Mouse (Mus musculus) embryonic facial prominence, embryonic 14.5 days (tissue): Measurements from ENCODE around the gene Suv39h1. TPM values are rescaled to one million over a fixed set of nuclear protein-coding genes. Genes with fewer than 3 reads are reported as not detected.
A peak's percentile ranks its signal among the peaks of the same experiment; 100 is the strongest.

Source experiments
- ATAC-seq: fragments of 200-750 bp; cut with Nextera tagmentation; 2 replicates; pipeline ENCODE4 v1.8.0; 2017; ENCODE audit warnings: low read depth, moderate number of reproducible peaks, moderate TSS enrichment
- DNase-seq: peaks from one replicate; pipeline ENCODE4 v3.0.0-alpha.2; 2015; ENCODE audit warnings: low spot score
- H3K27ac ChIP-seq: fragments of 300-500 bp; sonication (generic); replicated peaks from 2 replicates; pipeline ENCODE4 v1.5.1; 2014; ENCODE audit warnings: low read depth, mild to moderate bottlenecking, low read length, moderate library complexity
- H3K27me3 ChIP-seq: fragments of 300-500 bp; sonication (generic); replicated peaks from 2 replicates; pipeline ENCODE4 v1.6.1; 2014; ENCODE audit warnings: low read length; ENCODE audit not compliant: control insufficient read depth, insufficient read depth
- H3K36me3 ChIP-seq: fragments of 300-500 bp; sonication (generic); 2 replicates; pipeline ENCODE4 v1.6.1; 2014; ENCODE audit warnings: low read length, mixed read lengths; ENCODE audit not compliant: control insufficient read depth, insufficient read depth
- H3K4me1 ChIP-seq: fragments of 300-500 bp; sonication (generic); 2 replicates; pipeline ENCODE4 v1.6.1; 2014; ENCODE audit warnings: antibody characterized with exemption, low read length; ENCODE audit not compliant: control insufficient read depth, insufficient read depth
- H3K4me2 ChIP-seq: fragments of 300-500 bp; sonication (generic); 2 replicates; pipeline ENCODE4 v1.6.1; 2014; ENCODE audit warnings: low read depth, mild to moderate bottlenecking, low read length, moderate library complexity, mixed read lengths
- H3K4me3 ChIP-seq: fragments of 300-500 bp; sonication (generic); 2 replicates; pipeline ENCODE4 v1.5.1; 2014; ENCODE audit warnings: low read depth, mild to moderate bottlenecking, low read length
- H3K9ac ChIP-seq: fragments of 300-500 bp; sonication (generic); 2 replicates; pipeline ENCODE4 v1.6.1; 2014; ENCODE audit warnings: low read depth, mild to moderate bottlenecking, low read length, moderate library complexity, mixed read lengths
- H3K9me3 ChIP-seq: fragments of 300-500 bp; sonication (generic); 2 replicates; pipeline ENCODE4 v1.6.1; 2016; ENCODE audit warnings: low read length; ENCODE audit not compliant: control insufficient read depth
- WGBS: fragments of 180-500 bp; shearing (Covaris S2); extraction: QIAGEN DNeasy Blood & Tissue Kit; methylation state at CpG from one replicate; pipeline ENCODE4 v1.1.7; 2014; 5-methylcytosine and 5-hydroxymethylcytosine counted together
- polyA plus RNA-seq: library from polyadenylated mRNA; unstranded; fragments of >200 nt; fragmentation: Nextera tagmentation; extraction: Ambion mirVana; gene quantifications from 2 replicates; pipeline ENCODE4 v1.2.1, GENCODE M21; 2014

The Suv39h1 gene
- polyA plus RNA-seq, result 42.5 and 47.6 TPM in 2 replicates

- peak within 1 kb of the TSS; percentile 73 for H3K9ac ChIP-seq
- no peaks in the 10 kb centered on the region for H3K27me3 ChIP-seq
- no peaks in the 10 kb centered on the region for H3K4me1 ChIP-seq
- H3K36me3 ChIP-seq, result peaks cover 11% of the 10 kb centered on the region
- DNase-seq, result peak; percentile 98
- peak within 1 kb of the TSS; percentile 53 for H3K4me3 ChIP-seq
- peak within 1 kb of the TSS; percentile 56 for H3K4me2 ChIP-seq
- ATAC-seq, result peak; percentile 99
- peak within 1 kb of the TSS; percentile 91 for H3K27ac ChIP-seq
- H3K9me3 ChIP-seq, result no peaks in the 10 kb centered on the region
- WGBS, result 40% methylated on average over 43 of the region's 46 CpGs
These were observed at the start of gene Suv39h1 for GRCm38 (mm10) chrX:8074430-8075014. TSS of gene Suv39h1 (minus strand) at chrX:8074760.

GRCm38 (mm10) chrX:8123821-8124470, 49.4 kb upstream of the Suv39h1 start:
- Histone ChIP-seq H3K27ac (no peak overlapping the region), H3K9ac (no peak overlapping the region), H3K4me3 (no peak overlapping the region), H3K4me1 (no peaks in the 10 kb centered on the region), H3K9me3 (no peaks in the 10 kb centered on the region), H3K27me3 (no peaks in the 10 kb centered on the region), H3K36me3 (peaks cover 14% of the 10 kb centered on the region; the same call in 1 of the 2 replicates), H3K4me2 (no peak overlapping the region)
- DNase-seq (no peak), ATAC-seq (no peak)
- WGBS, result 86% methylated on average over 6 of the region's 6 CpGs

GRCm38 (mm10) chrX:8117264-8117663, 42.7 kb upstream of the Suv39h1 start:
- Histone ChIP-seq H3K4me3 (no peak overlapping the region), H3K27me3 (no peaks in the 10 kb centered on the region)
- ATAC-seq, result no peak

GRCm38 (mm10) chrX:8115275-8115674, 40.7 kb upstream of the Suv39h1 start:
- DNase-seq (no peak), ATAC-seq (no peak)
- no peak overlapping the region for H3K27ac ChIP-seq
- H3K9ac ChIP-seq, result no peak overlapping the region
- no peak overlapping the region for H3K4me3 ChIP-seq
- 75% methylated on average over 4 of the region's 4 CpGs for WGBS
- no peaks in the 10 kb centered on the region for H3K36me3 ChIP-seq
- H3K27me3 ChIP-seq, result no peaks in the 10 kb centered on the region
- no peak overlapping the region for H3K4me2 ChIP-seq
- no peaks in the 10 kb centered on the region for H3K4me1 ChIP-seq
- H3K9me3 ChIP-seq, result no peaks in the 10 kb centered on the region

More at GRCm38 (mm10) chrX:8117264-8117663, 42.7 kb upstream of the Suv39h1 start:
- H3K4me2 ChIP-seq, result no peak overlapping the region
- no peak overlapping the region for H3K9ac ChIP-seq
- no peak overlapping the region for H3K27ac ChIP-seq
- no peaks in the 10 kb centered on the region for H3K9me3 ChIP-seq
- no peak for DNase-seq
- H3K4me1 ChIP-seq, result no peaks in the 10 kb centered on the region
- H3K36me3 ChIP-seq, result no peaks in the 10 kb centered on the region

GRCm38 (mm10) chrX:8105019-8105418, 30.5 kb upstream of the Suv39h1 start:
- DNase-seq (no peak), ATAC-seq (no peak)
- H3K9me3 ChIP-seq, result no peaks in the 10 kb centered on the region
- 91% methylated on average over 3 of the region's 3 CpGs for WGBS
- no peak overlapping the region for H3K4me3 ChIP-seq
- no peak overlapping the region for H3K9ac ChIP-seq
- H3K4me2 ChIP-seq, result no peak overlapping the region
- H3K27ac ChIP-seq, result no peak overlapping the region
- no peaks in the 10 kb centered on the region for H3K27me3 ChIP-seq
- no peaks in the 10 kb centered on the region for H3K4me1 ChIP-seq
- no peaks in the 10 kb centered on the region for H3K36me3 ChIP-seq

GRCm38 (mm10) chrX:8102213-8102668, 27.7 kb upstream of the Suv39h1 start:
- no peak overlapping the region for H3K4me3 ChIP-seq
- no peak for DNase-seq
- no peak overlapping the region for H3K9ac ChIP-seq
- no peaks in the 10 kb centered on the region for H3K4me1 ChIP-seq
- H3K27me3 ChIP-seq, result no peaks in the 10 kb centered on the region
- H3K4me2 ChIP-seq, result no peak overlapping the region
- WGBS, result 60% methylated on average over 7 of the region's 7 CpGs
- H3K9me3 ChIP-seq, result no peaks in the 10 kb centered on the region
- H3K27ac ChIP-seq, result no peak overlapping the region
- H3K36me3 ChIP-seq, result no peaks in the 10 kb centered on the region
- ATAC-seq, result no peak

- H3K36me3 ChIP-seq, result no peaks in the 10 kb centered on the region
- ATAC-seq (peak; percentile 28; the same call in 1 of the 2 replicates), DNase-seq (peak; percentile 79)
- H3K4me1 ChIP-seq, result no peaks in the 10 kb centered on the region
- no peaks in the 10 kb centered on the region for H3K27me3 ChIP-seq
- no peak overlapping the region for H3K4me2 ChIP-seq
- no peak overlapping the region for H3K4me3 ChIP-seq
- H3K9ac ChIP-seq, result peak overlapping the region; percentile 14; the same call in 1 of the 2 replicates
- H3K9me3 ChIP-seq, result no peaks in the 10 kb centered on the region
- 30% methylated on average over 3 of the region's 3 CpGs for WGBS
- H3K27ac ChIP-seq, result 0 out of 2 replicates have a peak overlapping the region, but pooled peaks have one; percentile 28
These were observed 26.5 kb upstream of the Suv39h1 start for GRCm38 (mm10) chrX:8101017-8101416.

GRCm38 (mm10) chrX:8099435-8099834, 24.9 kb upstream of the Suv39h1 start:
- H3K4me2 ChIP-seq, result no peak overlapping the region
- ATAC-seq, result no peak
- no peaks in the 10 kb centered on the region for H3K27me3 ChIP-seq
- 61% methylated on average over 4 of the region's 4 CpGs for WGBS
- no peaks in the 10 kb centered on the region for H3K9me3 ChIP-seq
- H3K4me1 ChIP-seq, result no peaks in the 10 kb centered on the region
- H3K27ac ChIP-seq, result no peak overlapping the region
- H3K36me3 ChIP-seq, result no peaks in the 10 kb centered on the region
- H3K4me3 ChIP-seq, result no peak overlapping the region
- no peak for DNase-seq
- no peak overlapping the region for H3K9ac ChIP-seq
